Mouse (Mus musculus) WW6 (cell line): ENCODE measurements at regions not wholly inside any gene's neighbourhood (a gene's known extent, or its start where the extent isn't known, plus 50 kb on each side); places are given as distances from the start of the nearest gene placed in this dataset.

Experiments
- DNase-seq: peaks from one replicate; pipeline ENCODE4 v3.0.0-alpha.2; 2013; ENCODE audit warnings: low read depth, low spot score

GRCm38 (mm10) chr13:61872083-61872482 lies 257.6 kb upstream of the Zfp808 start:
- peak; percentile 50 for DNase-seq
